Mouse (Mus musculus) intestine, postnatal 0 days (tissue): Measurements from ENCODE around the gene Cybrd1. TPM values are rescaled to one million over a fixed set of nuclear protein-coding genes. Genes with fewer than 3 reads are reported as not detected.

Source experiments
- ATAC-seq: fragments of 200-750 bp; cut with Nextera tagmentation; 2 replicates; pipeline ENCODE4 v1.8.0; 2017; ENCODE audit warnings: mild to moderate bottlenecking, moderate TSS enrichment, moderate library complexity
- H3K27ac ChIP-seq: fragments of 300-500 bp; sonication (generic); 2 replicates; pipeline ENCODE4 v1.5.1; 2014; ENCODE audit warnings: mild to moderate bottlenecking, low read depth, low read length, moderate library complexity
- H3K27me3 ChIP-seq: fragments of 300-500 bp; sonication (generic); replicated peaks from 2 replicates; pipeline ENCODE4 v1.6.1; 2014; ENCODE audit warnings: low read length, mixed read lengths; ENCODE audit not compliant: control insufficient read depth, insufficient read depth
- H3K36me3 ChIP-seq: fragments of 300-500 bp; sonication (generic); 2 replicates; pipeline ENCODE4 v1.6.1; 2014; ENCODE audit warnings: mild to moderate bottlenecking, moderate library complexity; ENCODE audit not compliant: control insufficient read depth, insufficient read depth
- H3K4me1 ChIP-seq: fragments of 300-500 bp; sonication (generic); replicated peaks from 2 replicates; pipeline ENCODE4 v1.6.1; 2014; ENCODE audit warnings: antibody characterized with exemption, low read length, mixed read lengths; ENCODE audit not compliant: control insufficient read depth, insufficient read depth
- H3K4me2 ChIP-seq: fragments of 300-500 bp; sonication (generic); replicated peaks from 2 replicates; pipeline ENCODE4 v1.6.1; 2014; ENCODE audit warnings: low read depth, mild to moderate bottlenecking, moderate library complexity
- H3K4me3 ChIP-seq: fragments of 300-500 bp; sonication (generic); 2 replicates; pipeline ENCODE4 v1.5.1; 2014; ENCODE audit warnings: low read depth, low read length
- H3K9ac ChIP-seq: fragments of 300-500 bp; sonication (generic); 2 replicates; pipeline ENCODE4 v1.6.1; 2014; ENCODE audit warnings: mild to moderate bottlenecking, low read depth, low read length
- H3K9me3 ChIP-seq: fragments of 300-500 bp; sonication (generic); 2 replicates; pipeline ENCODE4 v1.6.1; 2016; ENCODE audit warnings: mixed run types; ENCODE audit not compliant: control insufficient read depth
- CTCF ChIP-seq: sonication (generic); IDR thresholded peaks from 2 replicates; pipeline ENCODE4 v1.5.1; 2016; ENCODE audit warnings: low read depth, mild to moderate bottlenecking, control low read depth, antibody characterized with exemption, moderate library complexity
- WGBS: fragments of 180-500 bp; shearing (Covaris S2); extraction: QIAGEN DNeasy Blood & Tissue Kit; methylation state at CpG from one replicate; pipeline ENCODE4 v1.1.7; 2014; 5-methylcytosine and 5-hydroxymethylcytosine counted together
- polyA plus RNA-seq: library from polyadenylated mRNA; unstranded; fragments of >200 nt; fragmentation: Nextera tagmentation; extraction: Ambion mirVana; gene quantifications from 2 replicates; pipeline ENCODE4 v1.2.1, GENCODE M21; 2015

Gene Cybrd1
- polyA plus RNA-seq, 1 experiment from 2014 or later: 7.7 TPM

DNA sequence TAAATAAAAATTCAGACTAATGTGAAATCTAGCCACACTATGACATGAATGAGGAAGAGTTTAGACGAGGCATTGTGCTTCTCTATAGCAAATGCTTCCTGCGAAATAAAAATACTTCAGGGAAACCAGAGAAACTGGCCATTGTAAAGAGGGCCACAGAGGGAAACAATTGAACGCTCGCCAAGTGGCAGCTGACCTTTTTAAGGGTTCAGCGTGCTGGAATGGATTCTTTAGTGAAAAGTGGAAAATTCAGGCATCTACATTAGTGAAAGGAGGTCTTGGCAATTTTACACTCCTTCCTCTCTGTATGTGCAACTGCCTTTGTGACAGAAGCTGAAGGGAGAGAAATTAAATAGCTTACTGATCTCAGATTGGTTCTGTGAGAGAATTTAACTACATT is 3.7 kb downstream of the Cybrd1 start:
- 53% methylated on average over 5 of the region's 5 CpGs for WGBS
- TF ChIP-seq CTCF: no peak
- ATAC-seq: no peak
- H3K27me3 ChIP-seq: no peaks in the 10 kb centered on the region
- no peaks in the 10 kb centered on the region for H3K9me3 ChIP-seq
- H3K4me3 ChIP-seq: no peak overlapping the region
- no peaks in the 10 kb centered on the region for H3K36me3 ChIP-seq
- H3K4me1 ChIP-seq: no peaks in the 10 kb centered on the region
- H3K4me2 ChIP-seq: no peak overlapping the region
- no peak overlapping the region for H3K9ac ChIP-seq
- H3K27ac ChIP-seq: no peak overlapping the region

DNA sequence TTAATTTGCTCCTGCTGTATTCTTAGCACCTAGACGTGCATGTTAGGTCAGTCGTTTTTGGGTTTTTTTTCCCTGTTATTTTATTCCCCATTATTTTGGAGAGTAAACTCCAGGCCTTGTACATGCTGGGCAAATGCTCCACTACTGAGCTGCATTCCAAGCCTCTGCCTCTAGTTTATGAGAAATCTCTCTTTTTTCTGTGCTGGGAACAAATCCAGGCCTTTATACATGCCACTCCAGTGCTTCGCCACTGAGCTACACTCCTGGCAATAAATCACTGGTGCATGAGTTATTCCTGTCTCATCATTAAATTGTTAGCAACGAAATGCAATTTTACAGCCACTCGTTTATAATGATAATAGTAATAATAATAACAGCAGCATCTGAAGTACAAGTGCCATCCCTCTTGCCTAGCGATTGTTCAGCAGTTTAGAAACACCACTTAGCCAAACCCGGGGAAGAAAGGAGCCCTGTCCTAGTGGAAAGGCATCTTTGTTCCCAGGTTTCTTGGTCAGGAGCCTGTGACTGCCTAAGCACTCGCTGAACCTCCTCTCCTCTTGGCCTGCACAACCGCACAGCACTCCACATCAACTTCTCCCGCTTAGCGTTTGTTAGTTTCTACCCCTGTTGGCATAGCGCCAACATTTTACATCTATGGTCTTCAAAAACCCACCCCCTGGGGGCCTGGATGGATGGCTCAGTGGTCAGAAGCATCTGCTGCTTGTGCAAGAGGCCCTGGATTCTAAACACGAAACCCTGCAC is 4.7 kb downstream of the Cybrd1 start:
- H3K9me3 ChIP-seq: no peaks in the 10 kb centered on the region
- no peak for TF ChIP-seq CTCF
- WGBS: 74% methylated on average over 13 of the region's 13 CpGs
- no peak overlapping the region for H3K27ac ChIP-seq
- no peaks in the 10 kb centered on the region for H3K36me3 ChIP-seq
- H3K27me3 ChIP-seq: no peaks in the 10 kb centered on the region
- H3K4me2 ChIP-seq: no peak overlapping the region
- H3K9ac ChIP-seq: no peak overlapping the region
- H3K4me3 ChIP-seq: no peak overlapping the region
- no peaks in the 10 kb centered on the region for H3K4me1 ChIP-seq
- no peak for ATAC-seq

DNA sequence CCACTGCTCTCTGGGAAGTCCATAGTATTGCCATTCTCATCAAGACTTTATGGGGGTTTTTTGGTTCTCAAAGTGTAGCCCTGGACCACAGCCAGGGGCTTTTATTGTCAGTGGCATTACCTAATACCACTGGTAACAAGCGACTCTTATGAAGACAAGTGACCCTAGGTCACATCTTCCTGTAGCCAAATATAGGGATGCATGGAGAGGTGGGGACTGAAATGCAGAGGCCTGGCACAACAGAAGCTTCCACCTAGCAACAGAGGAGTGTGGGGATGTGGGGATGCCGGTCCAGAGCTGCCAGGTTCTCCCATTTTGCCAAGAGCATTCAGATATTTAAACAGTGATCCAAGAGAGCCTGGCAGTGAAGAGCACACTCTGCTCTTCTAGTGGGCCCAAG is 5.9 kb downstream of the Cybrd1 start:
- no peak for TF ChIP-seq CTCF
- H3K4me3 ChIP-seq: no peak overlapping the region
- H3K9ac ChIP-seq: no peak overlapping the region
- no peaks in the 10 kb centered on the region for H3K27me3 ChIP-seq
- H3K4me1 ChIP-seq: no peaks in the 10 kb centered on the region
- no peak overlapping the region for H3K27ac ChIP-seq
- WGBS: 66% methylated on average over 2 of the region's 2 CpGs
- ATAC-seq: no peak
- no peaks in the 10 kb centered on the region for H3K36me3 ChIP-seq
- H3K9me3 ChIP-seq: no peaks in the 10 kb centered on the region
- no peak overlapping the region for H3K4me2 ChIP-seq

DNA sequence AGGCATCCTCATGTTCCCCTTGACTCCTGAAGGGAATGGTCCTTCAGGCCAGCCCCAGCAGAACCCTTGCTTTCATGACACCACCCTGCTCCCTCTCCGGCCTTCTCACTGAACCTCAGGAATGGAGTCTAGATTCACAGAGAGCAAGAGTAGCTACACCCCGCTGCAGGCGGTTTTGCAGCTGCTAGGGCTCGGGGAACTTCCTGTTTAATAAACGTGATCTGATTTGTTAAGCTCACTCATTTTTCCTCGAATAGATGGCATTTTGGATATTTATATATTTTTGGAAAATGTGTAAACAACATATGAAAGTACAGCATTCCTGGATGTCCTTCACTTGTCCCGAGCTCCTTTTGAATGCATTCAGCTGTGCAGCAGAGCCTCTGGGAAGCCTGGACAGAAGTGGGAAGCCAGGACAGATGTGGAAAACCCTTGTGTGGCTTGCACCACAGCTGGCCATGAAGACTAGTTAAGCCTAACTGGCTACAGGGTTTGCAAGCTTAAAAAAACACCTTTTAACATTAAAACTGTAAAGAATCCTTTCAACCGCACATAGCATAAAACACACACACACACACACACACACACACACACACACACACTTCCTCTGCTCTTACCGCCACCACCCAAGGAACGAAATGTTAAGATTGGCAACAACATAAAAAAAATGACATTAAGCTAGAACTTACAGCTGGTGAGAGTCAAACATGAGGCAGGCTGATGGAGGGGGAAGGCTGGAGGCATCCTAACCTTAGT is 10.2 kb downstream of the Cybrd1 start:
- no peaks in the 10 kb centered on the region for H3K27me3 ChIP-seq
- no peak for TF ChIP-seq CTCF
- no peak overlapping the region for H3K27ac ChIP-seq
- no peak overlapping the region for H3K4me3 ChIP-seq
- no peaks in the 10 kb centered on the region for H3K4me1 ChIP-seq
- no peaks in the 10 kb centered on the region for H3K36me3 ChIP-seq
- H3K9me3 ChIP-seq: no peaks in the 10 kb centered on the region
- H3K9ac ChIP-seq: no peak overlapping the region
- no peak for ATAC-seq
- whole genome bisulfite sequencing: 60% methylated on average over 10 of the region's 10 CpGs
- no peak overlapping the region for H3K4me2 ChIP-seq

DNA sequence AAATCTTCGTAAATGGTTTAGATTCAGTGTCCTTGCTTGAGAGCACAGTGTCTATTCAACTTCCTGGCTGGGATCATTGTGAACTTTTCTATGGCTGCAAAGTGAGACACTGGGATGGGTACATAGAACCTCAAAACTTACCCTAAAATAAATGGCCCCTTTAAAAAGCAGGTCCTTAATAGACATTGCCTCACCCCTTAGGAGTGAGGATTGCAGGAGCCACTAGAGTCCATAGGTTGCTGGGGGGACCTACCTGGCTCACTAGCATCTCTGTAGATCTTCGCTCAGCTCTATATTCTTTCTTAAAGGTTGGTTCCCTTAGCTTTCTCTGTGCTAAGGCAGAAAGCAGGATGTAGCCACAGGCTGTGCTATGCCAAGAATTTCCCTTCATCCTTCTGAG is 12.6 kb downstream of the Cybrd1 start:
- WGBS: 96% methylated on average over 2 of the region's 2 CpGs
- Histone ChIP-seq H3K9me3 (no peaks in the 10 kb centered on the region), H3K27me3 (no peaks in the 10 kb centered on the region), H3K4me2 (no peak overlapping the region), H3K4me1 (no peaks in the 10 kb centered on the region), H3K4me3 (no peak overlapping the region), H3K36me3 (peaks cover 4% of the 10 kb centered on the region; the same call in 1 of the 2 replicates), H3K27ac (no peak overlapping the region), H3K9ac (no peak overlapping the region)
- no peak for TF ChIP-seq CTCF
- no peak for ATAC-seq

DNA sequence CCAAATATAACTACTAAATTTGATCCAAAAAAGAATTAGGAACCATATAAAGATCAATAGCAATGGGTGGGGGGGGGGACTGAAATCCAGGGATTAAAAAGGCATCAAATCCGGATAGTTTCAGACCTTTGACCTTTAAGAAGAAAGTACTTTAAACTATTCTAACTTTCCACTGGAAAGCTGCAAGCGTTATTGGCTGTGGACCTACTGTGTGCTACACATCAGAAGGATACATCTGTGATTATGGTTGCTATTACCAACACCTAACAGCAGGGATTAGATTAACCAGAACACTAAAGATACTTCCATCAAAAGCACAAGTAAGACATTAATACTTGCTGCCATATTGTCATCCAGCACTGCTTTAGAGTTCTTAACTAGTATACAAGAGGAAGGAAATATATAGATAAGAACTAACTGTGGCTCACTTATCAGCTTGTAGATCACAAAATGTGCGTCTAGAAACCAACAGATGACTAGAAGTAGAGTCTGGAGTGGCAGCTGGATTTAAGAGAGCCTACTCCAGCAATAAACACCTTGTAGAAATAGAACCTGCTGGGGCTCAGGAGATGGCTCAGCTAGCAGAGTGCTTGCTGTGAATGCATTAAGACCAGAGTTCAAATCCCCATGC is 14.3 kb downstream of the Cybrd1 start:
- TF ChIP-seq CTCF: no peak
- Histone ChIP-seq H3K27ac (no peak overlapping the region), H3K4me1 (no peaks in the 10 kb centered on the region), H3K9ac (no peak overlapping the region), H3K4me2 (no peak overlapping the region), H3K4me3 (no peak overlapping the region), H3K27me3 (no peaks in the 10 kb centered on the region), H3K36me3 (peaks cover 4% of the 10 kb centered on the region; the same call in 1 of the 2 replicates), H3K9me3 (no peaks in the 10 kb centered on the region)
- no peak for ATAC-seq
- 76% methylated on average over 3 of the region's 3 CpGs for WGBS
